Mouse (Mus musculus) brain, embryonic 14.5 days (tissue): ENCODE results near the gene Rln1.

Experiments
- CTCF ChIP-seq: fragments of 200-500 bp; IDR thresholded peaks from 2 replicates; pipeline ENCODE4 v1.5.1; 2012; ENCODE audit warnings: inconsistent platforms, mild to moderate bottlenecking, moderate library complexity, borderline replicate concordance; ENCODE audit not compliant: insufficient read depth, insufficient read length; ENCODE audit errors: extremely low read depth
- POLR2A ChIP-seq: fragments of 200-500 bp; IDR thresholded peaks from 2 replicates; pipeline ENCODE4 v1.6.1; 2012; ENCODE audit warnings: mild to moderate bottlenecking, inconsistent platforms, borderline replicate concordance; ENCODE audit not compliant: poor library complexity, insufficient read depth, insufficient read length, severe bottlenecking; ENCODE audit errors: extremely low read depth

GRCm38 (mm10) chr19:29364076-29364475 lies 29.6 kb upstream of the Rln1 start:
- TF ChIP-seq CTCF (no peak), POLR2A (no peak)
